Mouse (Mus musculus): ENCODE results near the gene Arl9. TPM values are rescaled to one million over a fixed set of nuclear protein-coding genes. Genes with fewer than 3 reads are reported as not detected.
"Not testable (repeated sequence)": the region's sequence is repeated elsewhere in the genome, so short reads cannot be mapped to it uniquely, and the experiment has no call there.

Gene Arl9
- polyA plus RNA-seq, 1 experiment, result 131 TPM

GRCm38 (mm10) chr5:77015544-77016482 is 12.0 kb downstream of the Arl9 start, which contains the start of gene Thegl:
Gene Thegl (plus strand): TSS chr5:77016023.
- Histone ChIP-seq H3K4me1 (ENCODE audit: control insufficient read depth, insufficient read depth, low read length) (peaks cover 4% of the 10 kb centered on the region), H3K27ac (ENCODE audit: control insufficient read depth, insufficient read depth, low read depth, low read length) (peak within 1 kb of the TSS; percentile 78), H3K4me3 (ENCODE audit: control insufficient read depth, low read depth, low read length) (peak within 1 kb of the TSS; percentile 93), H3K36me3 (ENCODE audit: control insufficient read depth, insufficient read depth, low read length) (no peaks in the 10 kb centered on the region; the same call in 1 of the 2 replicates), H3K27me3 (ENCODE audit: control insufficient read depth, insufficient read depth, low read length) (no peaks in the 10 kb centered on the region)
- peak; percentile 93 for TF ChIP-seq POLR2A (IDR thresholded peaks at IDR 0.05; ENCODE audit: control insufficient read depth, low read depth, low read length)
- TF ChIP-seq CTCF (IDR thresholded peaks at IDR 0.05; ENCODE audit: control insufficient read depth, insufficient read depth, insufficient replicate concordance, low read depth, low read length), result no peak

GRCm38 (mm10) chr5:77028034-77028433 is 24.2 kb downstream of the Arl9 start:
- Histone ChIP-seq H3K36me3 (ENCODE audit: control insufficient read depth, insufficient read depth, low read length) (no peaks in the 10 kb centered on the region), H3K4me1 (ENCODE audit: control insufficient read depth, insufficient read depth, low read length) (no peaks in the 10 kb centered on the region), H3K27ac (ENCODE audit: control insufficient read depth, insufficient read depth, low read depth, low read length) (no peak overlapping the region), H3K4me3 (ENCODE audit: control insufficient read depth, low read depth, low read length) (no peak overlapping the region), H3K27me3 (ENCODE audit: control insufficient read depth, insufficient read depth, low read length) (no peaks in the 10 kb centered on the region)
- TF ChIP-seq CTCF (IDR thresholded peaks at IDR 0.05; ENCODE audit: control insufficient read depth, insufficient read depth, insufficient replicate concordance, low read depth, low read length) (no peak), POLR2A (IDR thresholded peaks at IDR 0.05; ENCODE audit: control insufficient read depth, low read depth, low read length) (no peak)

- no peaks in the 10 kb centered on the region for H3K27me3 ChIP-seq (ENCODE audit: control insufficient read depth, insufficient read depth, low read length)
- H3K27ac ChIP-seq (ENCODE audit: control insufficient read depth, insufficient read depth, low read depth, low read length), result no peak overlapping the region
- no peaks in the 10 kb centered on the region for H3K4me1 ChIP-seq (ENCODE audit: control insufficient read depth, insufficient read depth, low read length)
- H3K36me3 ChIP-seq (ENCODE audit: control insufficient read depth, insufficient read depth, low read length), result no peaks in the 10 kb centered on the region
- no peak overlapping the region for H3K4me3 ChIP-seq (ENCODE audit: control insufficient read depth, low read depth, low read length)
- TF ChIP-seq CTCF (IDR thresholded peaks at IDR 0.05; ENCODE audit: control insufficient read depth, insufficient read depth, insufficient replicate concordance, low read depth, low read length) (peak; percentile 59; the same call in 1 of the 2 replicates), POLR2A (IDR thresholded peaks at IDR 0.05; ENCODE audit: control insufficient read depth, low read depth, low read length) (no peak)
Observed at GRCm38 (mm10) chr5:77029735-77030134, 25.9 kb downstream of the Arl9 start.

DNA sequence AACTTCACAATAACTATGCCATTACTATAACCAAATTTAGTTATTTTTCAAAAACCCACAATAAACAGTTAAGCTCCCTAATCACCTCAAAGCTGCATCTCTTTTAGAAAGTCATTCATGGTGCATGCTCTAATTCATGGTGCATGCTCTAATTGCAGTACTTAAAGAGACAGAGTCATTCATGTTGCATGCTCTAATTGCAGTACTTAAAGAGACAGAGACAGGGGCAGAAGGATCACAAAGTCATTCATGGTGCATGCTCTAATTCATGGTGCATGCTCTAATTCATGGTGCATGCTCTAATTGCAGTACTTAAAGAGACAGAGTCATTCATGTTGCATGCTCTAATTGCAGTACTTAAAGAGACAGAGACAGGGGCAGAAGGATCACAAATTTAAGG is 31.2 kb downstream of the Arl9 start:
- not testable (repeated sequence) for H3K36me3 ChIP-seq (ENCODE audit: control insufficient read depth, insufficient read depth, low read length); H3K4me3 ChIP-seq (ENCODE audit: control insufficient read depth, low read depth, low read length); H3K27me3 ChIP-seq (ENCODE audit: control insufficient read depth, insufficient read depth, low read length); H3K4me1 ChIP-seq (ENCODE audit: control insufficient read depth, insufficient read depth, low read length); H3K27ac ChIP-seq (ENCODE audit: control insufficient read depth, insufficient read depth, low read depth, low read length)

DNA sequence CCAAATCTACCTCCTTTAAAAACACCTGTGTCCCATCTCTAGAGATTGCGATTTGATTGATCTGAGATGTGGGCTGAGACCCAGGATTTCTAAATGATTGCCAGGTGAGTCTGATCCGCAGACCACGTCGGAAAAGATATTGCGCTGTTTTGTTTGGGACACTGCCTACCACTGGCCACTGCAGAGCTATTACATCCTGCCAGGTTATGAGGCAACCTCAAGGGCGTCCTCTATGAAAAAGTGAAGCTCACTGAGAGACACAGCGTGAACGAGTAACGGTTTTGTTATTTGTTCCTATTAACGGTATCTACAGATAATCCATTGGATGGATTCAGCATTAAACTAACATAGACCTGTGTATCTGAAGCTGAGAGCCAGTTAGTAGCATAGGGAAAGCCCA is 34.6 kb downstream of the Arl9 start:
- no peaks in the 10 kb centered on the region; the same call in none of the 2 replicates for H3K36me3 ChIP-seq (ENCODE audit: control insufficient read depth, insufficient read depth, low read length)
- H3K4me3 ChIP-seq (ENCODE audit: control insufficient read depth, low read depth, low read length), result peak overlapping the region; percentile 28
- TF ChIP-seq CTCF (IDR thresholded peaks at IDR 0.05; ENCODE audit: control insufficient read depth, insufficient read depth, insufficient replicate concordance, low read depth, low read length), result no peak
- no peak for TF ChIP-seq POLR2A (IDR thresholded peaks at IDR 0.05; ENCODE audit: control insufficient read depth, low read depth, low read length)
- no peaks in the 10 kb centered on the region for H3K27me3 ChIP-seq (ENCODE audit: control insufficient read depth, insufficient read depth, low read length)
- H3K4me1 ChIP-seq (ENCODE audit: control insufficient read depth, insufficient read depth, low read length), result peaks cover 4% of the 10 kb centered on the region; the same call in 1 of the 2 replicates
- no peak overlapping the region for H3K27ac ChIP-seq (ENCODE audit: control insufficient read depth, insufficient read depth, low read depth, low read length)

GRCm38 (mm10) chr5:77039391-77039790 is 35.5 kb downstream of the Arl9 start:
- TF ChIP-seq POLR2A (IDR thresholded peaks at IDR 0.05; ENCODE audit: control insufficient read depth, low read depth, low read length) (no peak), CTCF (IDR thresholded peaks at IDR 0.05; ENCODE audit: control insufficient read depth, insufficient read depth, insufficient replicate concordance, low read depth, low read length) (no peak)
- H3K36me3 ChIP-seq (ENCODE audit: control insufficient read depth, insufficient read depth, low read length), result no peaks in the 10 kb centered on the region; the same call in none of the 2 replicates
- no peak overlapping the region for H3K27ac ChIP-seq (ENCODE audit: control insufficient read depth, insufficient read depth, low read depth, low read length)
- H3K27me3 ChIP-seq (ENCODE audit: control insufficient read depth, insufficient read depth, low read length), result no peaks in the 10 kb centered on the region
- no peak overlapping the region for H3K4me3 ChIP-seq (ENCODE audit: control insufficient read depth, low read depth, low read length)
- H3K4me1 ChIP-seq (ENCODE audit: control insufficient read depth, insufficient read depth, low read length), result peaks cover 4% of the 10 kb centered on the region; the same call in 1 of the 2 replicates

DNA sequence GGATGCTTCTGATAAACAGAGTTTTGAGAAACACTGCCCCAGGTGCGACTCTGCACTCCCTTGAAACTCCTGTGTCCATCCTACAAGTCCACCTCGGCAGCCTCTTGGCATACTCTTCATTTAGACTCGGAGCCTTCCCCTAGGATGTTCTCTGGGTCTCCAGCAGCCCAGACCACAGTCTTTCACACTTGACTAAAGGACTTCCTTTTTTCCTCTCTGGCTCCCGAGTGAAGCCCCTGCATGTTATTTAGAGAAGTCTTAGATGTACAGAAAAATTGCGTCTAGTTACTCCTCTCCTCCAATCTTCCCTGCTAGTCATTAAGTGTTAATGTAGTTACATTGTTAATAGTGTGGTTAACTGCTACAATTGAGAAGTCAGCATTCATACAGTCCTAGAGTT is 40.5 kb downstream of the Arl9 start:
- Histone ChIP-seq H3K36me3 (ENCODE audit: control insufficient read depth, insufficient read depth, low read length) (no peaks in the 10 kb centered on the region), H3K4me3 (ENCODE audit: control insufficient read depth, low read depth, low read length) (no peak overlapping the region), H3K27ac (ENCODE audit: control insufficient read depth, insufficient read depth, low read depth, low read length) (no peak overlapping the region), H3K4me1 (ENCODE audit: control insufficient read depth, insufficient read depth, low read length) (no peaks in the 10 kb centered on the region), H3K27me3 (ENCODE audit: control insufficient read depth, insufficient read depth, low read length) (no peaks in the 10 kb centered on the region)
- no peak for TF ChIP-seq CTCF (IDR thresholded peaks at IDR 0.05; ENCODE audit: control insufficient read depth, insufficient read depth, insufficient replicate concordance, low read depth, low read length)
- no peak for TF ChIP-seq POLR2A (IDR thresholded peaks at IDR 0.05; ENCODE audit: control insufficient read depth, low read depth, low read length)
